Mouse (Mus musculus): Measurements from ENCODE around the gene Hist1h2bf. TPM values are rescaled to one million over a fixed set of nuclear protein-coding genes. Genes with fewer than 3 reads are reported as not detected.

Hist1h2bf gene
- polyA plus RNA-seq, 1 experiment from 2014 or later = 3.7 TPM

DNA sequence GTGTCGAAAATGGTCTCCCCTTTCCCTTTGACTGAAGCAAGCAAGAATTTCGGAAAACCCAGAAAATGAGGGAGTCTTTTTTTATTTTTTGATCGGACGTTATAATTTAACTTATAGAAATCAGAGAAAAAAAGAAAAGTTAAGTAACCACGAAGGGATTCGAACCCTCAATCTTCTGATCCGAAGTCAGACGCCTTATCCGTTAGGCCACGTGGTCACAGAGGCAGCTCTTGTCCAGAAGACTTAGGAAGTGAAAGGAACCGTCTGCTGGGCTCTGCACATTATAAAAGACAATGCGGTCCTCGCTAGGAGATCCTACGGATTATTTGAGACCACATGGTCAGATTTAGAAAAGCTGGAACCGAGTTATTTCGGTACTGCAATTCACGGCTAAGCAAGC, 47.7 kb downstream of the Hist1h2bf start:
- Histone ChIP-seq H3K9ac (ENCODE audit: low read depth, low read length) (peak overlapping the region; percentile 47; the same call in 1 of the 2 replicates), H3K27me3 (ENCODE audit: control insufficient read depth, insufficient read depth, low read depth, low read length) (no peaks in the 10 kb centered on the region), H3K4me2 (ENCODE audit: low read depth, low read length) (peak overlapping the region; percentile 68), H3K4me3 (ENCODE audit: low read depth, low read length) (peak overlapping the region; percentile 55), H3K36me3 (ENCODE audit: control insufficient read depth, insufficient read depth) (no peaks in the 10 kb centered on the region), H3K27ac (ENCODE audit: low read length) (no peak overlapping the region), H3K4me1 (ENCODE audit: control insufficient read depth, low read depth, low read length) (peaks cover 16% of the 10 kb centered on the region), H3K9me3 (replicated peaks; ENCODE audit: control insufficient read depth, low read length) (no peaks in the 10 kb centered on the region)
- no peak for ATAC-seq (ENCODE audit: low read depth)
- under 1% methylated on average over 17 of the region's 17 CpGs for WGBS (ENCODE audit: insufficient replicate concordance)

DNA sequence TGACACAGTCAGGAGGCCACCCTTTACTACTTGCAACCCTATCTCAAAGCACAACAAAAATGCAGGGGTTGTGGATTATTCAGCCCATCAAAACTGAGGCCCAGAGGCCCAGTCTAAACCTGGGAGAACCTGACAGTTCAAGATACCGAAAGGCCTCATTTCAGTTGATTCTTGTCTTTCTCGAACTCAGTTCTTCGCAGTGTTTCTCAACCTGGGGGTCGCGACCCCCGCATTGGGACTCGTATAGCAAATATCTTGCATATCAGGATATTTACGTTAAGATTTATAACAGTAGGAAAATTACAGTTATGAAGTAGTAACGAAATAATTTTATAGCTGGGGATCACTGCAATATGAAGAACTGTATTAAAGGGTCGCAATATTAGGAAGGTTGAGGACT, 48.1 kb downstream of the Hist1h2bf start:
- H3K4me3 ChIP-seq (ENCODE audit: low read depth, low read length) = peak overlapping the region; percentile 40
- peak overlapping the region; percentile 56 for H3K4me2 ChIP-seq (ENCODE audit: low read depth, low read length)
- ATAC-seq (ENCODE audit: low read depth) = no peak
- no peaks in the 10 kb centered on the region for H3K36me3 ChIP-seq (ENCODE audit: control insufficient read depth, insufficient read depth)
- H3K9me3 ChIP-seq (replicated peaks; ENCODE audit: control insufficient read depth, low read length) = no peaks in the 10 kb centered on the region
- peaks cover 16% of the 10 kb centered on the region for H3K4me1 ChIP-seq (ENCODE audit: control insufficient read depth, low read depth, low read length)
- 1% methylated on average over 10 of the region's 10 CpGs for WGBS (ENCODE audit: insufficient replicate concordance)
- H3K27me3 ChIP-seq (ENCODE audit: control insufficient read depth, insufficient read depth, low read depth, low read length) = no peaks in the 10 kb centered on the region
- 0 out of 2 replicates have a peak overlapping the region, but pooled peaks have one; percentile 9 for H3K9ac ChIP-seq (ENCODE audit: low read depth, low read length)
- no peak overlapping the region; the same call in 1 of the 2 replicates for H3K27ac ChIP-seq (ENCODE audit: low read length)

DNA sequence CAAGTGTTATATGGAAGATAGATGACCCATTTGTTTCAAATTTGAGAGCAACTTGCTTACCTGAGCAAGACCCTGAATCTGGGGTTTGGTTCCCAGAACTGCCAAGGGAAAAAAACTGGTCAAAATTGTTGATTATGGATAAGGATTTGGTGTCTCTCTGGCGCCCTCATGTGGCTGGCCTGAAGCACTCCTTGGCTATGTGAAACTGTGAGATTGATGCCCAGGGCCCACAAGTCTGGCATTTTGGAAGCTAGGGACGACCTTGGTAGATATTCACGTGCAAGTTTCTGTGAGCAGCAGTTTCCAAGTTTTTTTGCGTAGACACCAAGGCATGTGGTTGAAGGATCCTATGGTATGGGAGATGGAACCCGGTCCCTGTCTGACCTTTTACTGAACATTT, 49.3 kb downstream of the Hist1h2bf start:
- Histone ChIP-seq H3K36me3 (ENCODE audit: control insufficient read depth, insufficient read depth) (no peaks in the 10 kb centered on the region), H3K9me3 (replicated peaks; ENCODE audit: control insufficient read depth, low read length) (no peaks in the 10 kb centered on the region), H3K9ac (ENCODE audit: low read depth, low read length) (no peak overlapping the region; the same call in 1 of the 2 replicates), H3K4me2 (ENCODE audit: low read depth, low read length) (no peak overlapping the region), H3K4me1 (ENCODE audit: control insufficient read depth, low read depth, low read length) (peaks cover 23% of the 10 kb centered on the region), H3K27ac (ENCODE audit: low read length) (no peak overlapping the region), H3K27me3 (ENCODE audit: control insufficient read depth, insufficient read depth, low read depth, low read length) (no peaks in the 10 kb centered on the region), H3K4me3 (ENCODE audit: low read depth, low read length) (no peak overlapping the region)
- ATAC-seq (ENCODE audit: low read depth) = 0 out of 2 replicates have a peak, but pooled peaks have one; percentile 15
- 10% methylated on average over 5 of the region's 5 CpGs for WGBS (ENCODE audit: insufficient replicate concordance)

DNA sequence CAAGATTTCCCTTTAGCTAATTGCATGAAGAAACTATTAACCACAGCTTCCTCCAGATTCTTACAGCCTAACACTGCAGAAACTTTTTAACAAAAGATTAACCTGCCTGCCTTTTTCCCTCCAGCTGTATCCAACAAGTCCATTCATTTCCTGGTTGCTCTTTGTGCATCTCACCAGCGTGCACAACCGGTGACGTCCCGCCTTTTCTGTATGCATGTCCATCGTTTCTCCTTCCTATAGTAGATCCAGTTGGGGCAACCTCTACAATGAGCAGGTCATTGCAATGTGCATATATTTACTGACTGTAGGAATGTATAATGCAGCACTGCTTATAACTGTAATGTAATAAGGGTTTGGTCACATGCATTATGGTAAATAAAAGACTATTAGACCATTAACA, 50.0 kb downstream of the Hist1h2bf start:
- 37% methylated on average over 5 of the region's 5 CpGs for WGBS (ENCODE audit: insufficient replicate concordance)
- no peaks in the 10 kb centered on the region for H3K27me3 ChIP-seq (ENCODE audit: control insufficient read depth, insufficient read depth, low read depth, low read length)
- no peak for ATAC-seq (ENCODE audit: low read depth)
- H3K9me3 ChIP-seq (replicated peaks; ENCODE audit: control insufficient read depth, low read length) = no peaks in the 10 kb centered on the region
- H3K27ac ChIP-seq (ENCODE audit: low read length) = no peak overlapping the region
- H3K4me3 ChIP-seq (ENCODE audit: low read depth, low read length) = no peak overlapping the region
- no peak overlapping the region for H3K4me2 ChIP-seq (ENCODE audit: low read depth, low read length)
- no peak overlapping the region for H3K9ac ChIP-seq (ENCODE audit: low read depth, low read length)
- H3K4me1 ChIP-seq (ENCODE audit: control insufficient read depth, low read depth, low read length) = peaks cover 23% of the 10 kb centered on the region
- H3K36me3 ChIP-seq (ENCODE audit: control insufficient read depth, insufficient read depth) = no peaks in the 10 kb centered on the region

Small RNAs within 50 kb of the gene (microRNA-seq; reads per million reads assigned to microRNA genes)
- not detected for gene Gm44297
- gene Gm44359 = not detected
- not detected for gene Gm44394

Other genes with a start within 250 kb of the Hist1h2bf start
- gene Zfp322a, start 205.0 kb downstream of the Hist1h2bf start, polyA plus RNA-seq (2015; fragmentation: Nextera tagmentation; extraction: Ambion mirVana) = 12.0 and 13.1 TPM in 2 replicates
- 4.5 TPM in 2 replicates for gene Abt1, start 150.3 kb downstream of the Hist1h2bf start, polyA plus RNA-seq (2015; fragmentation: Nextera tagmentation; extraction: Ambion mirVana)
- gene Btn1a1, start 108.3 kb downstream of the Hist1h2bf start, polyA plus RNA-seq (2015; fragmentation: Nextera tagmentation; extraction: Ambion mirVana) = 1.9 and 2.0 TPM in 2 replicates
- not detected in 2 replicates for gene Btn2a2, start 85.3 kb downstream of the Hist1h2bf start, polyA plus RNA-seq (2015; fragmentation: Nextera tagmentation; extraction: Ambion mirVana)
- 5.5 and 9.8 TPM in 2 replicates for gene Hist1h4h, start 43.1 kb downstream of the Hist1h2bf start, polyA plus RNA-seq (2015; fragmentation: Nextera tagmentation; extraction: Ambion mirVana)
- 2.0 and 6.7 TPM in 2 replicates for gene Hist1h2af, start 40.3 kb downstream of the Hist1h2bf start, polyA plus RNA-seq (2015; fragmentation: Nextera tagmentation; extraction: Ambion mirVana)
- gene Hist1h3g, start 38.8 kb downstream of the Hist1h2bf start, polyA plus RNA-seq (2015; fragmentation: Nextera tagmentation; extraction: Ambion mirVana) = 11.0 and 14.8 TPM in 2 replicates
- gene Hist1h2bh, start 30.8 kb downstream of the Hist1h2bf start, polyA plus RNA-seq (2015; fragmentation: Nextera tagmentation; extraction: Ambion mirVana) = 1.1 and 1.8 TPM in 2 replicates
- gene Hist1h3f, start 30.1 kb downstream of the Hist1h2bf start, polyA plus RNA-seq (2015; fragmentation: Nextera tagmentation; extraction: Ambion mirVana) = 1.2 and 1.4 TPM in 2 replicates
- 2.4 and 2.9 TPM in 2 replicates for gene Hist1h4f, start 22.5 kb downstream of the Hist1h2bf start, polyA plus RNA-seq (2015; fragmentation: Nextera tagmentation; extraction: Ambion mirVana)
- gene Hist1h1d, start 20.9 kb downstream of the Hist1h2bf start, polyA plus RNA-seq (2015; fragmentation: Nextera tagmentation; extraction: Ambion mirVana) = 1.2 and 1.4 TPM in 2 replicates
- 3.4 and 4.2 TPM in 2 replicates for gene Hist1h3e, start 11.8 kb downstream of the Hist1h2bf start, polyA plus RNA-seq (2015; fragmentation: Nextera tagmentation; extraction: Ambion mirVana)
- gene Hist1h2ae, start 3.0 kb downstream of the Hist1h2bf start, polyA plus RNA-seq (2015; fragmentation: Nextera tagmentation; extraction: Ambion mirVana) = 63.6 and 96.6 TPM in 2 replicates
- 10.6 and 13.5 TPM in 2 replicates for gene Hist1h2bg, start 2.8 kb downstream of the Hist1h2bf start, polyA plus RNA-seq (2015; fragmentation: Nextera tagmentation; extraction: Ambion mirVana)
- gene Hist1h2ad, start 185 bp upstream of the Hist1h2bf start, polyA plus RNA-seq (2015; fragmentation: Nextera tagmentation; extraction: Ambion mirVana) = 2.2 and 3.8 TPM in 2 replicates
- 6.6 and 7.7 TPM in 2 replicates for gene Hist1h3d, start 1.6 kb upstream of the Hist1h2bf start, polyA plus RNA-seq (2015; fragmentation: Nextera tagmentation; extraction: Ambion mirVana)
- gene Hist1h4d, start 7.4 kb upstream of the Hist1h2bf start, polyA plus RNA-seq (2015; fragmentation: Nextera tagmentation; extraction: Ambion mirVana) = 126 and 155 TPM in 2 replicates
- gene Hist1h2be, start 46.9 kb upstream of the Hist1h2bf start, polyA plus RNA-seq (2015; fragmentation: Nextera tagmentation; extraction: Ambion mirVana) = 1.9 and 2.0 TPM in 2 replicates
- gene Hist1h1e, start 48.4 kb upstream of the Hist1h2bf start, polyA plus RNA-seq (2015; fragmentation: Nextera tagmentation; extraction: Ambion mirVana) = 23.6 and 27.8 TPM in 2 replicates
- 1.2 and 1.5 TPM in 2 replicates for gene Hist1h2ac, start 109.8 kb upstream of the Hist1h2bf start, polyA plus RNA-seq (2015; fragmentation: Nextera tagmentation; extraction: Ambion mirVana)
- 202 and 220 TPM in 2 replicates for gene Hist1h2bc, start 110.0 kb upstream of the Hist1h2bf start, polyA plus RNA-seq (2015; fragmentation: Nextera tagmentation; extraction: Ambion mirVana)
- gene Hist1h1t, start 121.6 kb upstream of the Hist1h2bf start, polyA plus RNA-seq (2015; fragmentation: Nextera tagmentation; extraction: Ambion mirVana) = 0.13 TPM in 1 of 2 replicates, not detected in the other
- gene Hist1h4c, start 124.3 kb upstream of the Hist1h2bf start, polyA plus RNA-seq (2015; fragmentation: Nextera tagmentation; extraction: Ambion mirVana) = 6.3 and 8.9 TPM in 2 replicates
- 16.0 and 16.3 TPM in 2 replicates for gene Hfe, start 136.7 kb upstream of the Hist1h2bf start, polyA plus RNA-seq (2015; fragmentation: Nextera tagmentation; extraction: Ambion mirVana)
- gene Hist1h1c, start 164.6 kb upstream of the Hist1h2bf start, polyA plus RNA-seq (2015; fragmentation: Nextera tagmentation; extraction: Ambion mirVana) = 99.6 and 112 TPM in 2 replicates
- 4.4 and 7.4 TPM in 2 replicates for gene Hist1h3c, start 171.4 kb upstream of the Hist1h2bf start, polyA plus RNA-seq (2015; fragmentation: Nextera tagmentation; extraction: Ambion mirVana)
- 3.2 and 6.3 TPM in 2 replicates for gene Hist1h2bb, start 172.5 kb upstream of the Hist1h2bf start, polyA plus RNA-seq (2015; fragmentation: Nextera tagmentation; extraction: Ambion mirVana)
- gene Hist1h2ab, start 176.9 kb upstream of the Hist1h2bf start, polyA plus RNA-seq (2015; fragmentation: Nextera tagmentation; extraction: Ambion mirVana) = 49.0 and 58.5 TPM in 2 replicates
- gene Hist1h3b, start 178.1 kb upstream of the Hist1h2bf start, polyA plus RNA-seq (2015; fragmentation: Nextera tagmentation; extraction: Ambion mirVana) = 14.4 TPM in 2 replicates
- 3.5 and 5.4 TPM in 2 replicates for gene Hist1h4b, start 182.8 kb upstream of the Hist1h2bf start, polyA plus RNA-seq (2015; fragmentation: Nextera tagmentation; extraction: Ambion mirVana)
- gene Hist1h4a, start 187.0 kb upstream of the Hist1h2bf start, polyA plus RNA-seq (2015; fragmentation: Nextera tagmentation; extraction: Ambion mirVana) = 0.48 TPM in 1 of 2 replicates, not detected in the other
- 4.6 and 6.8 TPM in 2 replicates for gene Hist1h3a, start 188.2 kb upstream of the Hist1h2bf start, polyA plus RNA-seq (2015; fragmentation: Nextera tagmentation; extraction: Ambion mirVana)
- 2.5 and 3.5 TPM in 2 replicates for gene Hist1h1a, start 189.5 kb upstream of the Hist1h2bf start, polyA plus RNA-seq (2015; fragmentation: Nextera tagmentation; extraction: Ambion mirVana)
- not detected in 2 replicates for gene Trim38, start 195.7 kb upstream of the Hist1h2bf start, polyA plus RNA-seq (2015; fragmentation: Nextera tagmentation; extraction: Ambion mirVana)
- 1.5 and 1.8 TPM in 2 replicates for gene Slc17a2, start 232.8 kb upstream of the Hist1h2bf start, polyA plus RNA-seq (2015; fragmentation: Nextera tagmentation; extraction: Ambion mirVana)

All from liver, embryonic 16.5 days (tissue).